Mouse (Mus musculus) layer of hippocampus, postnatal 25 days (tissue): ENCODE results near the gene Gnl2. TPM values are rescaled to one million over a fixed set of nuclear protein-coding genes. Genes with fewer than 3 reads are reported as not detected.

Source experiments
- DNase-seq, 2 experiments: peaks; one replicate each; pipeline ENCODE4 v3.0.0; 2022; ENCODE audit warnings: mixed read lengths in 2 of 2, low spot score in 1 of 2; ENCODE audit errors: extremely low spot score in 1 of 2
- total RNA-seq, 2 experiments: library from RNA; stranded (reverse); gene quantifications; 2 replicates each; pipeline ENCODE4 v1.2.3; 2021

The Gnl2 gene
- total RNA-seq, 2 experiments from 2014 or later: 54.3 to 66.8 TPM

DNA sequence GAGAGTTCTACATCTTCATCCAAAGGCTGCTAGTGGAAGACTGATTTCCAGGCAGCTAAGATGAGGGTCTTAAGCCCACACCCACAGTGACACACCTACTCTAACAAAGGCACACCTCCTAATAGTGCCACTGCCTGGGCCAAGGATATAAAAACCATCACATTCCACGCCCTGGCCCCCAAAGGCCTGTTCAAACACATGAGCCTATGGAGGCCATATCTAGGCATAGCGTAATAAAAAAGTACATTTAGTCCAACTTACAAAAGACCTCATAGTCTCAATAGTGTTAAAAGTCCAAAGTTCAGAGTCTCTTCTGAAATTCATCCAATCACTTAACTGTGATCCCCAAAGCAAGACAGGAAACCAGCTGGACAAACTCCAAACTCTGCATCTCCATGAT, 62.3 kb downstream of the Gnl2 start:
- DNase-seq: no peak

GRCm38 (mm10) chr4:125084403-125085345, 68.3 kb downstream of the Gnl2 start, which contains the start of gene Meaf6:
Meaf6 (plus strand) TSS chr4:125085134.
- DNase-seq: peak; percentile 92 to 97

GRCm38 (mm10) chr4:125085346-125085841, 69.0 kb downstream of the Gnl2 start:
- peak in 1 of 2 experiments; percentile 52 for DNase-seq

GRCm38 (mm10) chr4:125093031-125093430, 76.6 kb downstream of the Gnl2 start:
- DNase-seq: no peak

DNA sequence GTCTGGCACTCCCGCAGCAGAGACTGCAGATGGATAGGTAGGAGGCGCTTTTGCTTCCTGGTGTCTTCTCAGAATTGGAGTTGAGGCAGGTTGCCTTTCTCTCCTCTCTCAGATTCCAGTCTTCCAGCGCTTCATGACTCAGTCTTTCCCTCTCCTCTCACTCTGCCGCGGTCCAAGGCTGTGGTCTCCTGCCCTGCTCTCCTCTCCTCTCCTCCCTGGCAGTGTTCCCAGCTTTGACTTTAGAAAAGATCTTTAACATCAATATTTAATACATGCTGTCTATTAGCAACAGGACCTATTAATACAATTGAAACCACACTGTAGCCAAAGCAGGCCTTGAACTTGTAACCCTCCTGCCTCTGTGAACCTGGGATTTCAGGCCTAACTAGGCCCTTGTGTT, 79.7 kb downstream of the Gnl2 start:
- DNase-seq: no peak

GRCm38 (mm10) chr4:125097412-125097811, 81.0 kb downstream of the Gnl2 start:
- no peak for DNase-seq

- DNase-seq: peak; percentile 82 to 98
Measured at GRCm38 (mm10) chr4:125099458-125099857, 83.1 kb downstream of the Gnl2 start.

- no peak for DNase-seq
Measured at GRCm38 (mm10) chr4:125101334-125101733, 84.9 kb downstream of the Gnl2 start.

Other genes starting within 250 kb of the Gnl2 start
- 10 to 100 TPM; 26.4 to 28.8 TPM for gene Mtf1, start 214.5 kb upstream of the Gnl2 start, total RNA-seq
- 10 to 100 TPM; 31.6 to 32.3 TPM for gene Yrdc, start 165.9 kb upstream of the Gnl2 start, total RNA-seq
- gene 1110065P20Rik, start 165.4 kb upstream of the Gnl2 start, total RNA-seq: 100 to 1,000 TPM in 1 of 2 experiments, 10 to 100 TPM in 1; 88.5 to 105 TPM
- 10 to 100 TPM; 50.0 to 53.1 TPM for gene Maneal, start 154.4 kb upstream of the Gnl2 start, total RNA-seq
- 10 to 100 TPM; 25.8 to 30.6 TPM for gene Epha10, start 135.7 kb upstream of the Gnl2 start, total RNA-seq
- gene 9930104L06Rik, start 79.5 kb upstream of the Gnl2 start, total RNA-seq: 10 to 100 TPM; 20.1 to 20.4 TPM
- gene Cdca8, start 77.3 kb upstream of the Gnl2 start, total RNA-seq: 1 to 10 TPM; 2.2 to 2.6 TPM
- 1 to 10 TPM; 7.4 to 7.9 TPM for gene Rspo1, start 30.2 kb upstream of the Gnl2 start, total RNA-seq
- gene Dnali1, start 49.1 kb downstream of the Gnl2 start, total RNA-seq: under 1 TPM; 0.37 to 0.73 TPM
- gene Snip1, start 50.1 kb downstream of the Gnl2 start, total RNA-seq: 10 to 100 TPM; 13.8 to 16.3 TPM
- 100 to 1,000 TPM; 116 to 120 TPM for gene Meaf6, start 68.5 kb downstream of the Gnl2 start, total RNA-seq
- gene Zc3h12a, start 111.3 kb downstream of the Gnl2 start, total RNA-seq: under 1 TPM; 0.71 to 0.99 TPM